7 mouse cellular contexts compared by ENCODE assay signal in the genomic region with DNA sequence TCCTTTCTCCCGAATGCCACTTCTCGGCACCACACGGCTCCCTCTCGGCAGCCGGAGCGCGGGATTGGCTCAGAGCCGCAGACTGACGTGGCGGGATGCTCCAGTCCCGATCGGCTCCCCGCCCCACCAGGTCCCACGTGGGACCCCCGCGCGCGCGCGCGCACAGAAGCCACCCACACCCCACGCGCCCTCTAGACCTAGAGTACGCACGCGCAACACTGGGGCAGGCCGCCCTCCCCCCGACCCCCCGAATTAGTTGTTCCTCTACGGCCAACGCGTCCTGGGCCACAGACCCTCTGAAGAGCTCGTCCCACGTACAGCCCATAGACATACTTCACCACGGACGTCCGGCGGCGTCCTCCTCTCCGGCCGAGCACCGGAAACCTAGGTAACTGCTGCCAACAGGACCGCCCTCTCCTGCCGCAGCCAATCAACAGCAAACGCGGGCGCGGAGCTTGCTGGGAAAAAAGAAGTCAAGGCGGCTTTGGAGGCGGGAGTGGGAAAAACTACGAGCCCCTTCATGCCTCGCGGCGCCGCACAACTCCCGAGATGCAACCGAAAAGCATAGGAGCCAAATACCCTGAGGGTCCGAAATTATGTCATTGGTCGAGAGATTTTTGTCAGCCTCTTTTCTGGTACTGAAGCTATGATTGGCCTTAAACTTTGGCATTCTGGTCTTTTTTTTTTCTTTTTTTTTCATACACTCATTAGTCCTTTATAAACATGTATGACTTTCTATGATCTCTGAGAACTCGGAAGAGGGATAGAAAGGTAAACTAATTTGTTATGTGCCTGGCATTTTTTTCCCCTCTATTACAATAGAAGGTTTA. TPM values are rescaled to one million over a fixed set of nuclear protein-coding genes. Genes with fewer than 3 reads are reported as not detected.
DNase-seq lines count a peak whose midpoint lies in the region; ATAC-seq lines count a peak whose summit lies in the region.

A gene (minus strand): TSS at position 428 of the 830 bp plus-strand sequence.

- H3K4me1 ChIP-seq in intestine, embryonic 15.5 days (replicated peaks), result peaks cover 11% of the 10 kb centered on the region
- H3K4me1 ChIP-seq in midbrain, embryonic 10.5 days, result peaks cover 28% of the 10 kb centered on the region

- no peaks in the 10 kb centered on the region for H3K27me3 ChIP-seq in intestine, embryonic 15.5 days (replicated peaks)
- no peaks in the 10 kb centered on the region for H3K27me3 ChIP-seq in midbrain, embryonic 10.5 days (ENCODE audit: low read depth, poor library complexity, severe bottlenecking)

- intact Hi-C loops in gastrocnemius, postnatal 36 days (cut with DNase I), result no loop called here
- intact Hi-C loops in left cerebral cortex, postnatal 25 days (cut with DNase I), result loop anchor here (2.0 kb wide), 1 partner anchor 14 kb away; no protein-coding TSS in a partner anchor

- under 1% methylated on average over 60 of the region's 60 CpGs for WGBS in intestine, embryonic 15.5 days
- under 1% methylated on average over 60 of the region's 60 CpGs for WGBS in midbrain, embryonic 10.5 days

- peak within 1 kb of the TSS; percentile 60 for H3K9ac ChIP-seq in intestine, embryonic 15.5 days

- peaks cover 21% of the 10 kb centered on the region for H3K36me3 ChIP-seq in intestine, embryonic 15.5 days
- peaks cover 59% of the 10 kb centered on the region for H3K36me3 ChIP-seq in midbrain, embryonic 10.5 days

- peak; percentile 97 for DNase-seq in adrenal gland, adult 2 months
- peak; percentile 94 for DNase-seq in embryo, embryonic 11.5 days (ENCODE audit: low read depth, low spot score)
- DNase-seq in gastrocnemius, postnatal 36 days, result peak; percentile 93 to 94
- DNase-seq in left cerebral cortex, postnatal 25 days (ENCODE audit: low spot score in 2 of 2), result peak; percentile 97 to 99
- peak; percentile 99 for DNase-seq in midbrain, embryonic 10.5 days (ENCODE audit: low spot score)
- peak; percentile 99 for DNase-seq in right cerebral cortex, postnatal 4 days

- H3K27ac ChIP-seq in intestine, embryonic 15.5 days, result peak within 1 kb of the TSS; percentile 94
- peak within 1 kb of the TSS; percentile 93 for H3K27ac ChIP-seq in midbrain, embryonic 10.5 days (replicated peaks)

- peak within 1 kb of the TSS; percentile 69 for H3K4me2 ChIP-seq in intestine, embryonic 15.5 days (replicated peaks)

- H3K4me3 ChIP-seq in intestine, embryonic 15.5 days (replicated peaks), result peak within 1 kb of the TSS; percentile 69
- H3K4me3 ChIP-seq in midbrain, embryonic 10.5 days, result peak within 1 kb of the TSS; percentile 83

- no peaks in the 10 kb centered on the region for H3K9me3 ChIP-seq in intestine, embryonic 15.5 days
- no peaks in the 10 kb centered on the region for H3K9me3 ChIP-seq in midbrain, embryonic 10.5 days (replicated peaks)

- peak; percentile 97 for ATAC-seq in intestine, embryonic 15.5 days

RNA-seq across cellular contexts. Expression of the gene that starts here (rescaled TPM):
- total RNA-seq in adrenal gland, adult 2 months (2021), result 10 to 100 TPM; 56.0 to 66.6 TPM
- polyA plus RNA-seq in adrenal gland, adult 2 months (2012; rRNA removed), result 25.2 and 28.9 TPM in 2 replicates
- 10 to 100 TPM; 15.2 to 17.2 TPM for total RNA-seq in gastrocnemius, postnatal 36 days (2021)
- polyA plus RNA-seq in intestine, embryonic 15.5 days (2015; fragmentation: Nextera tagmentation; extraction: Ambion mirVana), result 57.4 and 60.8 TPM in 2 replicates
- total RNA-seq in left cerebral cortex, postnatal 25 days (2021), result 10 to 100 TPM; 41.2 to 43.4 TPM
- polyA plus RNA-seq in midbrain, embryonic 10.5 days (2016; fragmentation: Nextera tagmentation; extraction: Ambion mirVana), result 104 and 107 TPM in 2 replicates

Comparison
In these comparisons a context has a peak if more than half of its experiments do, and no peak if none do; other contexts are left out.
1. Peak in every context shown above with its lines: DNase-seq, ATAC-seq, H3K4me3 ChIP-seq and H3K27ac ChIP-seq.